Mouse (Mus musculus) MEL (cell line): ENCODE data around the gene Fbxo10.

Source experiments
- CHD2 ChIP-seq: IDR thresholded peaks from 2 replicates; pipeline ENCODE4 v1.6.1; 2011; ENCODE audit warnings: low read length, improper control_type of control experiment
- CTCF ChIP-seq, 3 experiments: IDR thresholded peaks in 2 of 3; conservative IDR thresholded peaks in 1 of 3; 2 replicates each; pipeline ENCODE4 v1.5.1; 2011 to 2012; ENCODE audit warnings: low read length in 3 of 3, low read depth in 2 of 3, mild to moderate bottlenecking in 2 of 3, improper control_type of control experiment in 1 of 3, inconsistent platforms in 1 of 3, mixed read lengths in 1 of 3, moderate library complexity in 1 of 3; ENCODE audit not compliant: control insufficient read depth in 1 of 3, insufficient read depth in 1 of 3, poor library complexity in 1 of 3, severe bottlenecking in 1 of 3
- EP300 ChIP-seq, 2 experiments: IDR thresholded peaks; 2 replicates each; pipeline ENCODE4 v1.6.1; 2011; ENCODE audit warnings: improper control_type of control experiment in 2 of 2, low read length in 2 of 2, low read depth in 1 of 2, mild to moderate bottlenecking in 1 of 2
- HCFC1 ChIP-seq: IDR thresholded peaks from 2 replicates; pipeline ENCODE4 v1.6.1; 2012; ENCODE audit warnings: low read depth, mild to moderate bottlenecking, inconsistent platforms, low read length, improper control_type of control experiment, moderate library complexity
- JUND ChIP-seq: IDR thresholded peaks from 2 replicates; pipeline ENCODE4 v1.6.1; 2011; ENCODE audit warnings: low read depth, mild to moderate bottlenecking, improper control_type of control experiment, low read length
- MAX ChIP-seq: IDR thresholded peaks from 2 replicates; pipeline ENCODE4 v1.6.1; 2011; ENCODE audit warnings: low read length, improper control_type of control experiment
- MYC ChIP-seq: IDR thresholded peaks from 2 replicates; pipeline ENCODE4 v1.6.1; 2011; ENCODE audit warnings: low read depth, mild to moderate bottlenecking, low read length, improper control_type of control experiment, moderate library complexity
- POLR2A ChIP-seq, 2 experiments: IDR thresholded peaks; 2 replicates each; pipeline ENCODE4 v1.6.1; 2011 to 2012; ENCODE audit warnings: low read length in 2 of 2, mild to moderate bottlenecking in 2 of 2, control low read depth in 1 of 2, improper control_type of control experiment in 1 of 2, low read depth in 1 of 2, moderate library complexity in 1 of 2; ENCODE audit not compliant: control insufficient read depth in 1 of 2, insufficient read depth in 1 of 2, poor library complexity in 1 of 2
- POLR2AphosphoS2 ChIP-seq: IDR thresholded peaks from 2 replicates; pipeline ENCODE4 v1.6.1; 2011; ENCODE audit warnings: low read length, improper control_type of control experiment
- POLR2AphosphoS5 ChIP-seq: IDR thresholded peaks from 2 replicates; pipeline ENCODE4 v1.6.1; 2012; ENCODE audit warnings: low read depth, borderline replicate concordance, mild to moderate bottlenecking, inconsistent platforms, low read length, moderate library complexity, mixed read lengths
- SMC3 ChIP-seq: IDR thresholded peaks from 2 replicates; pipeline ENCODE4 v1.6.1; 2011; ENCODE audit warnings: low read depth, low read length, improper control_type of control experiment
- USF1 ChIP-seq: IDR thresholded peaks from 2 replicates; pipeline ENCODE4 v1.6.1; 2014; ENCODE audit warnings: low read depth, mild to moderate bottlenecking, inconsistent platforms, low read length, improper control_type of control experiment, moderate library complexity

DNA sequence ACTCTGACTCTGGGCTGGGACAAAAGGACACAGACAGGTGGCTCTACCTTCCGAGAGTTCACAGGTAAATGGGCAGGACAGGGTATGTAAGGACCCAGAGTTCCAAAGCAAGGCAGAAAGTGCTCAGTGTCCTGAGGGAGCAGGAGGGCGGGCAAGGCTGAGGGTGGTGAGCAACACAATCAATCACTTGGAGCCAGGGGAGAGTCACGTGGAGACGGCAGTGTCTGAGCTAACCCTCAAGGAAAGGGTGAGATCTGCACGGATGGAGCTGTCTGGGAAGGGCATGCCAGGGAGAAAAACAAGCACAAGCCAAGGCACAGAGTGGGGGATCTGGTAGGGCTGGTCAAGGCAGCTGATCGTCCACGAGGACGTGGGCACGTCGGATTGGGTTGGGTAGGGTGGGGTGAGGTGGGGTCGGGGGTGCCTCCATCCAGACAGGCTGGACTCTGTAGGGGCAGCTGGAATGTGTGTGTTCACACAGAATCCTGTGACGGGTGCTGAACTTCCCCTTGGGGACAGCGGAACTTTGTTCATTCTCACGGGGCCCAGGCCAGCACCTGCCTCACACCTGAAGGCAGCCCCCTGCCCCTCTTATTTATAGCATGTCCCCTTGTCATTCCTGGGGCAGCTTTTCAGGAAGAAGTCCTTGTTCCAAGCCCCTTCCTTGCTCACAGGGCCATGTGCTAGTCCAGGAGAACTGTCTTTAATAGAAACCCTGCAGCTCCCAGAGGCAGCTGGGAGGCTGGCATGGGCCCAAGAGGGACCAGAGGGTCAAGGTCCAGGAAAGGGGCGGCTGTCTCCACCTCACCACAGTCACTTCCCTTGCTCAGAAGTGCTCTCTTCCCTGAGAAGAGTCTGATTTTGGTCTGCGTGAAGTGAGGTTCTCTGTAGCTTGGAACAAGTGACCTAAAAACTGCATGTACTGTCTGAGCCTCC, 49.4 kb downstream of the Fbxo10 start:
- TF ChIP-seq SMC3 (no peak), HCFC1 (no peak), CTCF (IDR thresholded peaks at IDR 0.05 in 2 of 3, conservative IDR thresholded peaks at IDR 0.05 in 1 of 3; ENCODE audit: control insufficient read depth in 1 of 3, insufficient read depth in 1 of 3, low read depth in 2 of 3, low read length in 3 of 3, poor library complexity in 1 of 3, severe bottlenecking in 1 of 3) (no peak), MAX (no peak), CHD2 (no peak), POLR2AphosphoS5 (no peak), POLR2AphosphoS2 (0 out of 2 replicates have a peak, but pooled peaks have one; percentile 23), EP300 (IDR thresholded peaks at IDR 0.05; ENCODE audit: low read depth in 1 of 2, low read length in 2 of 2) (no peak), MYC (no peak), JUND (no peak), POLR2A (IDR thresholded peaks at IDR 0.05; ENCODE audit: control insufficient read depth in 1 of 2, insufficient read depth in 1 of 2, low read depth in 1 of 2, low read length in 2 of 2, poor library complexity in 1 of 2) (no peak), USF1 (no peak)
